Mouse (Mus musculus) midbrain, embryonic 10.5 days (tissue): ENCODE measurements around the gene Mgst2. TPM values are rescaled to one million over a fixed set of nuclear protein-coding genes. Genes with fewer than 3 reads are reported as not detected.
A peak's percentile ranks its signal among the peaks of the same experiment; 100 is the strongest.

Source experiments
- DNase-seq: peaks from one replicate; pipeline ENCODE4 v3.0.0-alpha.2; 2017; ENCODE audit warnings: low spot score
- H3K27ac ChIP-seq: fragments of 300-500 bp; sonication (generic); replicated peaks from 2 replicates; pipeline ENCODE4 v1.5.1; 2016; ENCODE audit warnings: mild to moderate bottlenecking
- H3K27me3 ChIP-seq: fragments of 300-500 bp; sonication (generic); 2 replicates; pipeline ENCODE4 v1.6.1; 2016; ENCODE audit warnings: low read depth, mild to moderate bottlenecking; ENCODE audit not compliant: poor library complexity, severe bottlenecking
- H3K36me3 ChIP-seq: fragments of 300-500 bp; sonication (generic); 2 replicates; pipeline ENCODE4 v1.6.1; 2016; ENCODE audit warnings: mild to moderate bottlenecking, moderate library complexity
- H3K4me1 ChIP-seq: fragments of 300-500 bp; sonication (generic); 2 replicates; pipeline ENCODE4 v1.6.1; 2016
- H3K4me3 ChIP-seq: fragments of 300-500 bp; sonication (generic); 2 replicates; pipeline ENCODE4 v1.5.1; 2016; ENCODE audit warnings: mild to moderate bottlenecking, moderate library complexity
- H3K9me3 ChIP-seq: fragments of 300-500 bp; sonication (generic); replicated peaks from 2 replicates; pipeline ENCODE4 v1.6.1; 2016; ENCODE audit warnings: mild to moderate bottlenecking
- WGBS: fragments of 180-500 bp; shearing (Covaris S2); methylation state at CpG from one replicate; pipeline ENCODE4 v1.1.7; 2016; 5-methylcytosine and 5-hydroxymethylcytosine counted together
- polyA plus RNA-seq: library from polyadenylated mRNA; unstranded; fragments of >200 nt; fragmentation: Nextera tagmentation; extraction: Ambion mirVana; gene quantifications from 2 replicates; pipeline ENCODE4 v1.2.1, GENCODE M21; 2016

The Mgst2 gene
- polyA plus RNA-seq, 1 experiment from 2014 or later: 0.31 TPM

DNA sequence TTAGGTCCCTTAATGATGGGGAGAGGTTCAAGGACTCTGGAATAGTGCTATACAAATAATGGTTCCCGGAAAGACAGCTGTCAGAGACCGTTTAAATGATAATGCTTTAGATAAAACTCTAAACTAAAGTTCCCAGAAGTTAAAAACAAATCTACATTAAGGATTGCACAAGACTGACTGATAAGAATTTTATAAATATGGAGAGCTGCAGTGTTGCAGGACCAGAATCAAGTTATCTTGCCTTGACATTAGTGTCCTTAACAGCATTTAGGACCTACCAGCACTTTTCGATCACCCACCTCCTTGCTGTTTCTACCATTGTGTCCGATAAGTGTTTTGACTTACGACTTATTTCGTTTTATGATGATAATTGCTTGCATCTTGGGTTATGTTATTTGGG is 21.9 kb upstream of the Mgst2 start:
- 96% methylated on average over 6 of the region's 6 CpGs for WGBS
- Histone ChIP-seq H3K27ac (no peak overlapping the region), H3K4me1 (peaks cover 6% of the 10 kb centered on the region), H3K9me3 (peaks cover 4% of the 10 kb centered on the region; the same call in 1 of the 2 replicates), H3K36me3 (no peaks in the 10 kb centered on the region), H3K4me3 (no peak overlapping the region), H3K27me3 (no peaks in the 10 kb centered on the region)
- no peak for DNase-seq

DNA sequence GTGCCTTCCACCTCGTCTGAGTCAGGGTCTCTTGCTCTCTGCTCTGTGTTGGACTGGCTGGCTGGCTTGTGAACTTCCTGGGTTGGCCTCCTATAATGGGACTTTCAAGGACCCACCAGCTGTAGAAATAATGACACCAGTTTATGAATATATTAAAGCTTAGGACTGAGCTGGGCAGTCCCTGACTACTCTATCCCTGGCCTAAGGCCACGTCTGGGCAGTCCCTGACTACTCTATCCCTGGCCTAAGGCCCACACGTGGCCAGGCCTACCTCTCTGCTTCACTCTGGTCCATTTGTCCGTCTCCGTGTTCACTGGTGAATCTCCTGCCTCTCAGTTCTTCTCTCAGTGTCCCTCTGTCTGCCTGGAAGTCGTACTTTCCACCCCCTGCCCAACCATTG is 14.7 kb upstream of the Mgst2 start:
- WGBS: 90% methylated on average over 6 of the region's 6 CpGs
- Histone ChIP-seq H3K4me3 (no peak overlapping the region), H3K27ac (no peak overlapping the region), H3K4me1 (peaks cover 9% of the 10 kb centered on the region), H3K36me3 (no peaks in the 10 kb centered on the region), H3K27me3 (no peaks in the 10 kb centered on the region; the same call in 1 of the 2 replicates), H3K9me3 (peaks cover 10% of the 10 kb centered on the region; the same call in 1 of the 2 replicates)
- DNase-seq: no peak

DNA sequence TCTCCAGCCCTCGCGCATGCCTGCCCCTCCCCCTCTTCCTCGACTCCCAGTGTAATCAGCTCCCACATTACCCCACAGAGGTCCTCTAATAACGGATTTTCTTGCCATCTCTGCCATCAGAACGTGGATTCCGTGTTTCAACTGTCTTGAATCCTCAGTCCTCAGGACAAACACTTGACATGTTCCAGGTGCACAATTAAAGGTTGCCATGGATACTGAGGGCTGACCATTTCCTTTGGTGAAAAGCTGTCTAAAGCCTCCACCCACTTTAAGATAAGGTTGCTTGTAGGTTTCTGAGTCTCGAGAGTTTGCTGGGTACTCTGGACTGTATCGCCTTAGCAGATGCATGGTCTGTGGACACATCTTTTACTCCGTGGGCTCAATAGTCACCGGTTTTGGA is 13.9 kb upstream of the Mgst2 start:
- H3K4me3 ChIP-seq: no peak overlapping the region
- 81% methylated on average over 10 of the region's 10 CpGs for WGBS
- no peaks in the 10 kb centered on the region; the same call in none of the 2 replicates for H3K27me3 ChIP-seq
- no peak for DNase-seq
- peaks cover 10% of the 10 kb centered on the region; the same call in 1 of the 2 replicates for H3K9me3 ChIP-seq
- H3K4me1 ChIP-seq: peaks cover 9% of the 10 kb centered on the region
- no peak overlapping the region for H3K27ac ChIP-seq
- no peaks in the 10 kb centered on the region for H3K36me3 ChIP-seq

DNA sequence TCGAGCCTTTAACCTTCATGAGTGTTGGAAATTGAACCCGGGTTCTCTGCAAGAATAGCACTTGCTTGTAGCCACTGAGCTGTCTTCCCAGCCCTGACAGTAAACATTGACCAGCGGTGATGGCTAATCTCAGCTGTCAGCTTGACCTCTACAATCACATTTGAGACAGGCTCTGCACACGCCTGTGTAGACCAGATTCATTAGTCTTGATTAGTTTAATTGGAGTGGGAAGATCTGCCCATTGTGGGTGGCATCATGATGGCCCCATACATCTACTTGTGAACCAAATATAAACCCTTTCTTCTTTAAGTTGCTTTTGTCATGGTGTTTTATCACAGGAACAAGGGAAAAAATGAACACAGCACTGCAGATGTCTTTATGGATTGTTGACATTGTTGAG is 12.8 kb upstream of the Mgst2 start:
- no peaks in the 10 kb centered on the region; the same call in none of the 2 replicates for H3K27me3 ChIP-seq
- no peaks in the 10 kb centered on the region for H3K36me3 ChIP-seq
- peaks cover 8% of the 10 kb centered on the region for H3K4me1 ChIP-seq
- no peak overlapping the region for H3K4me3 ChIP-seq
- H3K9me3 ChIP-seq: peaks cover 10% of the 10 kb centered on the region; the same call in 1 of the 2 replicates
- no peak overlapping the region for H3K27ac ChIP-seq
- WGBS: 84% methylated on average over 4 of the region's 4 CpGs
- DNase-seq: no peak

DNA sequence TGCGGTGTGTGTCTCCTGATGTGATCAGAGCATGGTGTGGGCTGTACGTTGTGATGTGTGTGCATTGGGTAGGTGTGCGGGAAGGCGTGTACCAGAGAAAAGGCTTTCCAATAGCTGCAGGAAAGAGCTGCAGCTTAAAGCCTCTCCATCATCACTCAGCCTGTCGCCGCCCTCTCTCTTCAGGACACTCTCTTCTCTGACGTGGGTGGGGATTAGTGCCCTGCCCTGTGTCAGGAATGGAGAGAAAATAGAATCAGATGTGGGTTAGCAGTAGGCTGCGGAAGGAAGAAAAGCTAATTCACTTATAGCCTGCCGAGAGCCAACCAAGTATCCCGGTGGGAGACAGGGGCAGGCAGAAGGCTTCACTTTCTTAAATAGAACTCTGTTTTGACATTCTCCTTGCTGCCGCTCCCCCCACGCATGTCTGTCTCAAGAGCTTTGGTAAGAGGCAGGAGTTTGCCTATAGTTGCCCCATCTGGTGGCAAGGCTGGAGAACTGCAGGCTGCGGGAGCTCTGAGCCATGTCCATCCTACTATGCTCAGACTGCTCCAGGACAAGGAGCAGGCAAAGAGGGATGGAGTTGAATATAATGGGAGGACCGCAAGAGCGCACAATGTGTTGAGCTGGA is 12.0 kb upstream of the Mgst2 start:
- WGBS: 38% methylated on average over 15 of the region's 15 CpGs
- Histone ChIP-seq H3K4me3 (0 out of 2 replicates have a peak overlapping the region, but pooled peaks have one; percentile 20), H3K4me1 (peaks cover 16% of the 10 kb centered on the region)

DNA sequence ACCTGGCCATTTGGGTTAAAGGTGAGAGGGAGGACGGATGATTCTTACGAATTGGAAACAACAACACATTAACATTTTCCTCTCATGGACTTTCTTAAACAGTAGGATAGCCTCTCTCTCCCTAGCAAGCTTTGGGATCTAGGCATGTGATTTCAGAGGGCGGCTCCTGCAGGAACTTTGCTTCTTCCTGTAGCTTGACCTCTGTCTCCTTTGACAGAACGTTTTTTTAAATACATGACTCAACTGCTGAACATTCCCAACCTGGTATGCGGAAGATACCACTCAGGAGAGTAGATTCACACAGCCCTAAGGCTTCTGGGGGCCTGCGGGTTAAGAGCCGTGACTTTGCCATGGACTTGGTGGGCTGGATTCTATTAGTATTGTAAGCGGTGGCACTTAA is 10.7 kb upstream of the Mgst2 start:
- no peaks in the 10 kb centered on the region; the same call in none of the 2 replicates for H3K27me3 ChIP-seq
- no peak for DNase-seq
- peaks cover 9% of the 10 kb centered on the region; the same call in 1 of the 2 replicates for H3K9me3 ChIP-seq
- peaks cover 21% of the 10 kb centered on the region for H3K4me1 ChIP-seq
- no peak overlapping the region for H3K27ac ChIP-seq
- H3K4me3 ChIP-seq: no peak overlapping the region
- no peaks in the 10 kb centered on the region for H3K36me3 ChIP-seq
- 81% methylated on average over 8 of the region's 8 CpGs for WGBS

More for the DNA sequence above, 12.0 kb upstream of the Mgst2 start:
- H3K9me3 ChIP-seq: peaks cover 10% of the 10 kb centered on the region; the same call in 1 of the 2 replicates
- no peak overlapping the region for H3K27ac ChIP-seq
- peak; percentile 77 for DNase-seq
- no peaks in the 10 kb centered on the region; the same call in none of the 2 replicates for H3K27me3 ChIP-seq
- H3K36me3 ChIP-seq: no peaks in the 10 kb centered on the region

DNA sequence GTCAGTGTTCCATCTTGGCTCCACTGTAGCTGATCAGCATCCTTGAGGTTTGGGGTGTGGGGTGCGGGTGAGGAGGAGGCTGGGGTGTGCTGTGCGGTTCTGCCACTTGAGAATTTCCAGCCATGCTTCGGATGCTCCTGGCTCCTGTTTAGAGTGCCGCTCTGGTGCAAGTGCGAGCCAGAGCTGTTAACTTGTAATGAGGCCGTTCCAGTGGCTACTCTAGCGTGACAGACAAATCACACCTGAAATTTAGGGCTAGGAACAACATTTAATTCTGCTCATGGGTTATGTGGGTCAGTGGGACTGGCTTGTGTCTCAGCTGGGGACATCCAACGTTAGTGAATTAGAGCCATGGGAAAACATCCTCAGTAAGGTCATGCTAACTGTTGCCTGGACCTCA is 10.2 kb upstream of the Mgst2 start:
- Histone ChIP-seq H3K27ac (no peak overlapping the region), H3K9me3 (peaks cover 3% of the 10 kb centered on the region; the same call in 1 of the 2 replicates), H3K36me3 (no peaks in the 10 kb centered on the region), H3K4me1 (peaks cover 21% of the 10 kb centered on the region), H3K27me3 (no peaks in the 10 kb centered on the region; the same call in none of the 2 replicates), H3K4me3 (no peak overlapping the region)
- WGBS: 87% methylated on average over 8 of the region's 8 CpGs
- no peak for DNase-seq

DNA sequence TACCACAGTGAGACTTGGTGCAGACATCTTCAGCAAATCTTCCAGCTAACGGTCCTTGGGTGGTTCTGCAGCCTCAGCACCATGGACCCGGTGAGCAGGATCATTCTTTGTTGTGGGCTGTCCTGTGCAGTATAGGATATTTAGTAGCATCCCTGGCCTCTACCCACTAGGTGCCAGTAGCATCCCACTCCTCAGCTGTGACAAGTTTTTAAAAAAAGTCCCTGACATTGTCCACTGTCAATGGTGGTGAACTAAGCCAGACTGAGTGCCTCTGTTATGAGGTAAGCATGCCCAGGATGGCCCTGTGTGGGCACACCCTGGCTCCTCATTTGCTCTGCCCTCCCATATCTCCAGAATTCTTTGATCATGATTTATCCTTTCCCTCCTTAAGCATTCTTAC is 9.0 kb upstream of the Mgst2 start:
- no peak overlapping the region for H3K4me3 ChIP-seq
- H3K27me3 ChIP-seq: no peaks in the 10 kb centered on the region; the same call in none of the 2 replicates
- no peak for DNase-seq
- WGBS: 81% methylated on average over 2 of the region's 2 CpGs
- no peak overlapping the region for H3K27ac ChIP-seq
- peaks cover 21% of the 10 kb centered on the region for H3K4me1 ChIP-seq
- H3K36me3 ChIP-seq: no peaks in the 10 kb centered on the region
- H3K9me3 ChIP-seq: no peaks in the 10 kb centered on the region

DNA sequence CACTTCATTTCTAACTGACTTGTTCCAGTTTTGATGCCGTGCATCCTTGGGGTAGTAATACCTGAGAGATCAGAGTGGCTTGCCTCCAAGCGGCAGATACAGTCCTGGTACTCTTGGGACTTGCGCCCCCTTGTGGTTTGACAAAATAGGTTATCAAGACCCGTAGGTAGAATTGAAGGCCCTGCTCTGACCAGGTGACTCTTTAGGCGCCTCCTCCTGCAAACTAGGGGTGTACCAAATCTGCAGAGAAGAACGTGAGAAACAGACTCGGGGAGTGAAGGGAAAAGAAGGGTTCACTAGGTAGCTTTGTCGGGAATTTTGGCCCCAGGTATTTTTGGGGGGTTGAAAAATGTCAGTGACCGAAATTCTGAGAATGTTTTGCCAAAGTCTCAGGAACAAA is 7.9 kb upstream of the Mgst2 start:
- H3K4me3 ChIP-seq: peak overlapping the region; percentile 40

DNA sequence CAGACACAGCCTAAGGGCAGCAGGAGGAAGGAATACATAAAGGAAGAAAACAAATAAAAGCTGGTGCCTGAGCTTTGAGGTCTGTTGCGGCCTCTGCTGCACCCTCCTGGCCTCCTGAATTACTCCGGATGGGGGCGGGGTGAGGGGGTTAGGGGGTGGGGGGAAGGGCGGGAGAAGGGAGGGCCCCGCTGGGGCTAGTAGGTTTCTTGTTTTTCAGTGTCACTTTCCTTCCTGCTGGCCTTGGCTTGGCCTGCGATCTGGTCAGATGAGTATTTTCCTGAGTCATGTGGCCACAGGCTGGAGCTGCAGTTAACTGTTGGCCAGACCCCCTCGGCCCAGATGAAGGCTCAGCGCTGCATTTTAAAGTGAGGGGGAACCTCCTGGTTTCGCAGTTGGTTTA is 7.5 kb upstream of the Mgst2 start:
- H3K4me1 ChIP-seq: peaks cover 21% of the 10 kb centered on the region
- H3K27me3 ChIP-seq: no peaks in the 10 kb centered on the region; the same call in none of the 2 replicates
- no peaks in the 10 kb centered on the region for H3K36me3 ChIP-seq
- H3K4me3 ChIP-seq: peak overlapping the region; percentile 40
- H3K27ac ChIP-seq: peak overlapping the region; percentile 76
- peak; percentile 68 for DNase-seq
- WGBS: 4% methylated on average over 9 of the region's 9 CpGs
- no peaks in the 10 kb centered on the region for H3K9me3 ChIP-seq

More for the DNA sequence above, 7.9 kb upstream of the Mgst2 start:
- Histone ChIP-seq H3K36me3 (no peaks in the 10 kb centered on the region), H3K9me3 (no peaks in the 10 kb centered on the region), H3K4me1 (peaks cover 21% of the 10 kb centered on the region), H3K27me3 (no peaks in the 10 kb centered on the region; the same call in none of the 2 replicates), H3K27ac (peak overlapping the region; percentile 76)
- peak; percentile 71 for DNase-seq
- 6% methylated on average over 9 of the region's 9 CpGs for WGBS

DNA sequence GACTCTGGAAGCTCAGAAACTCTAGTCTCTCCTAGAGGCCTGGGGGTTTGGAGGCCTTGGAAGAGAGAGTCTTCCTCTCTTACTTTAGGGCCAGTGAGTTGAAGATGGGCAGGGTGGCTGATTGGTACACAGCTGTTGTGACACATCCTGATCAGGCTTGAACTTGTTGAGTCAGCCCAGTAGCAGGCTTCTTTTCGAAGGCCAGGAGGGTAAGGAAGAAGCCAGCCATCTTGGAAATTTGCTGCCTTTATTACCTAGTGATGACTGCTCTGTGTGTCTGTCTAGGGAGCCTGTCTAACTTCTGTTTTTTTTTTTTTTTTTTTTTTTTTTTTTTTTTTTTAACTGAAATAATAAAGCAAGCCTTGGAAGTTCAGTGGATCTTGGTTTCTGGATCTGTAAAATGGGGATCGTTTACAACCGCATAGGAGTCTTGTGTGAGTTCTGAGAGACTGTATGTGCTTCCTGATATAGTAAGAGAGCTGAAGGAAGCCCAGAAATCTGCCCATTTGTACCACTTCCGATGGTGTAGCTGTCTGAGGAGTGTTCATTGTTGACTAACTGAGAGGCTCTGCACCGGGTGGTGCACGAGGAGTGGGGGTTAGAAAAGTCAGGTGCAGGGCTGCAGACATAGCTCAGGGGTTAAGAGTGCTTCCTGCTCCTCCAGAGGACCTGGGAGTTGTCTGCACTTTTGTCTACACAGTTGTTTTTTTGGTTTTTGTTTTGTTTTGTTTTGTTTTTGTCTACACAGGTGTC is 5.7 kb upstream of the Mgst2 start:
- no peak for DNase-seq
- 86% methylated on average over 6 of the region's 6 CpGs for WGBS

DNA sequence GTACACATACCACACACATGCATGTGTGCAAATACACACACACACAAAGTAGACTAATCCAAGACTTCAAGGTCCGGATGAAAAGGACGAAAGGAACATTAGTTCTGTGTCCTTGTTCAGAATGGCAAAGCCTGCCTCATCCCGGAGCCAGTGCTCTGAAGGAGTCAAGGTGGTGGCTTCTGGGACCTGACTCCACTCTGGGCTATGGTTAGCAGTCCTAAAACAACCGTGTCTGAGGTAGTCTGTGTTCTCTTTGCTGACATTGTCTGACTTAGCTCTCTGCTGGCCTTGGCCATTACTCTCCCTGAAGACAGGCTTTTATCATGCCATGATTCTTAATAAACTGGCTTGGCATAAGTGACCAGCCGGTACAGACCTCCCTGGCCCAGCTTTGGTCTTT is 745 bp upstream of the Mgst2 start:
- Histone ChIP-seq H3K36me3 (no peaks in the 10 kb centered on the region), H3K9me3 (no peaks in the 10 kb centered on the region), H3K4me1 (peaks cover 4% of the 10 kb centered on the region; the same call in 1 of the 2 replicates), H3K27me3 (no peaks in the 10 kb centered on the region), H3K4me3 (no peak overlapping the region), H3K27ac (no peak overlapping the region)
- no peak for DNase-seq
- WGBS: 88% methylated on average over 5 of the region's 5 CpGs

More for the DNA sequence above, 5.7 kb upstream of the Mgst2 start:
- Histone ChIP-seq H3K27ac (no peak overlapping the region), H3K4me1 (peaks cover 16% of the 10 kb centered on the region), H3K4me3 (no peak overlapping the region), H3K36me3 (no peaks in the 10 kb centered on the region), H3K9me3 (no peaks in the 10 kb centered on the region), H3K27me3 (no peaks in the 10 kb centered on the region; the same call in none of the 2 replicates)
